Mouse (Mus musculus) embryonic facial prominence, embryonic 10.5 days (tissue): ENCODE data around the gene Mapkapk3. TPM values are rescaled to one million over a fixed set of nuclear protein-coding genes. Genes with fewer than 3 reads are reported as not detected.

ENCODE experiments used
- DNase-seq: peaks from one replicate; pipeline ENCODE4 v3.0.0-alpha.2; 2017; ENCODE audit warnings: low spot score
- H3K27ac ChIP-seq: fragments of 300-500 bp; sonication (generic); replicated peaks from 2 replicates; pipeline ENCODE4 v1.5.1; 2016; ENCODE audit warnings: mild to moderate bottlenecking
- H3K27me3 ChIP-seq: fragments of 300-500 bp; sonication (generic); replicated peaks from 2 replicates; pipeline ENCODE4 v1.6.1; 2016; ENCODE audit warnings: low read depth, mild to moderate bottlenecking; ENCODE audit not compliant: poor library complexity, severe bottlenecking
- H3K36me3 ChIP-seq: fragments of 300-500 bp; sonication (generic); replicated peaks from 2 replicates; pipeline ENCODE4 v1.6.1; 2016; ENCODE audit warnings: mild to moderate bottlenecking, moderate library complexity
- H3K4me1 ChIP-seq: fragments of 300-500 bp; sonication (generic); 2 replicates; pipeline ENCODE4 v1.6.1; 2016
- H3K4me3 ChIP-seq: fragments of 300-500 bp; sonication (generic); 2 replicates; pipeline ENCODE4 v1.5.1; 2016; ENCODE audit warnings: mild to moderate bottlenecking, moderate library complexity
- H3K9me3 ChIP-seq: fragments of 300-500 bp; sonication (generic); 2 replicates; pipeline ENCODE4 v1.6.1; 2016; ENCODE audit warnings: mild to moderate bottlenecking
- WGBS: fragments of 180-500 bp; shearing (Covaris S2); methylation state at CpG from one replicate; pipeline ENCODE4 v1.1.7; 2016; 5-methylcytosine and 5-hydroxymethylcytosine counted together
- polyA plus RNA-seq: library from polyadenylated mRNA; unstranded; fragments of >200 nt; fragmentation: Nextera tagmentation; extraction: Ambion mirVana; gene quantifications from 2 replicates; pipeline ENCODE4 v1.2.1, GENCODE M21; 2016

The Mapkapk3 gene
- polyA plus RNA-seq, 1 experiment from 2014 or later: 4.9 TPM

- DNase-seq: peak; percentile 74
- Histone ChIP-seq H3K4me3 (peak overlapping the region; percentile 42), H3K27me3 (no peaks in the 10 kb centered on the region), H3K9me3 (no peaks in the 10 kb centered on the region), H3K4me1 (peaks cover 32% of the 10 kb centered on the region), H3K36me3 (no peaks in the 10 kb centered on the region), H3K27ac (peak overlapping the region; percentile 82)
- WGBS: 18% methylated on average over 16 of the region's 16 CpGs
Measured at GRCm38 (mm10) chr9:107279378-107280321, 10.0 kb downstream of the Mapkapk3 start.

DNA sequence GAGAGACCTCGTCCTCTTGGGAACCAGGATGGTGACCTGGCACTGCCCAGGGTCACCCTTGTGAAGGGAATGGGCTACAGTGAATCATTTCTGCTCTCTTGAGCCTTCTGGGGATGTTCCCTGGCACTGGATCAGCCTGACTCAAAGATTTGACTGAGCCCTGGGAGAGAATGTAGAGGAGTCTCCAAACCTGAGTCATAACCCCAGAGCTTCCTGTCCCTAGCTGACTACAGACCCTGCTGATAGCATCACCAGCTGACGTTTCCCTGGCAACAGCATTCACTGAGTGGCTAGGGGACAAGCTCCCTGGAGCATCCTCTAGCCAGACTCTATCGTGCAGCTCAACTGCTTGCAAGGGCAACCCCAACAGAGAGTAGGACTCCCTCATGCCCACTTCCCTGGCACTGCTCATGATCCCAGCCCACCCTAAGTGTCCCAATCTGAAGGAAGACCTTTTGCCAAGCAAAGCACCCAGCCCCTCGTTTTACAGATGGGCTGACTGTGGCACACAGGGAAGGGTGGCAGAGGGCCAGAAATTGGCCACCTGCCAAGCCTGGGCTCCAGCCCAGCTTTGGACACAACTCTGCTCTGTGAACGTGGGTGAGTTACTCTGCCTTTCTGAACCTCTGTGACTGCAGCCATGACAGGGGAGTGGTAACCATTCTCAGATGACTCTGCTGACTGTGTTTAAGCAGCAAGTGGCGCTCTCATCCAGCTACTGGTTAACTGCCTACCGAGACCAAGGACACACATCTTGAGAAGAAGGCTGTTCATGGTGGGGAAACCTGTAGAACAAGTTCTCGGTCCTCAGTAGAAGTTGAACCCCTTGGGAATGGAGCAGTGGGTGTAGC is 10.9 kb downstream of the Mapkapk3 start:
- Histone ChIP-seq H3K36me3 (no peaks in the 10 kb centered on the region), H3K4me1 (peaks cover 32% of the 10 kb centered on the region), H3K4me3 (no peak overlapping the region), H3K27me3 (no peaks in the 10 kb centered on the region), H3K27ac (no peak overlapping the region; the same call in 1 of the 2 replicates), H3K9me3 (no peaks in the 10 kb centered on the region)
- DNase-seq: no peak
- WGBS: 57% methylated on average over 8 of the region's 8 CpGs

DNA sequence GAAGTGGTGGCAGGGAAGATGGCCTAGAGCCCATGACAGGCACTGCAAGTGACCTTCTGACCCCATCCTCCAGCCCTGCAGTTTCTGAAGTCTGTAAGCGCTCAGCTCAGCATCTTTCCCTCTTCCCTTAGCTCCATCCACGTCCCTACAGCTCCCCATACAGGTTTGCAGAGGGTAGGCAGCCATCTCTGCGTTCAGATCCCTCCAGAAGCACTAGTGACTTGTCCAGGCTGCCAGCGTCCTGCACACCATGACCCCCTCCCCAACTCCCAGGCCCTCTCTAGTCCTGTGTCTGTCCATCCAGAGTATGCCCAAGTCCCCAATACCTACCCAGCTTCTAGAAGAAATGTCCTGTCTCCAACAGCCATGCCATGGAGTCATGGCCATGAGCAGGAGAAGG is 11.6 kb downstream of the Mapkapk3 start:
- no peak for DNase-seq
- H3K27me3 ChIP-seq: no peaks in the 10 kb centered on the region
- H3K36me3 ChIP-seq: no peaks in the 10 kb centered on the region
- no peak overlapping the region for H3K27ac ChIP-seq
- H3K9me3 ChIP-seq: no peaks in the 10 kb centered on the region
- WGBS: 46% methylated on average over 4 of the region's 4 CpGs
- no peak overlapping the region for H3K4me3 ChIP-seq
- peaks cover 32% of the 10 kb centered on the region for H3K4me1 ChIP-seq

DNA sequence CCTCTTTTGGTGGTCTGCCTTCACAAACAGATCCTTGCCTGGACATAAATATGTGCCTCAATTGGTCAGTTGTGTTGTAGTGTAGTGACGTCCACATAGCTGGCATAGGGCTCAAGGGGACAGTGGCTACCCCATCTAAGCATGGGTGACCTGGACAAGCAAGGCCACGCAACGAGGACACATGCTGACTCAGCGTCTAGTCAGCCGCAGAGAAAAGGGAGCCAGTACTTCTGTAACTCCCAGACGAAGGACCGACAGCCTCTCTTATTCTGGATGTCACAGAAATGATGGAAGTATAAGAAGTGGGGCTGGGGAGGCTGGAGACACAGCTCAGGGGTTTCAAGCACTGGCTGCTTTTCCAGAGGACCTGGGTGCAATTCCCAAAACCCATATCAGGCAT is 12.1 kb downstream of the Mapkapk3 start:
- WGBS: 87% methylated on average over 7 of the region's 7 CpGs
- Histone ChIP-seq H3K27ac (no peak overlapping the region), H3K9me3 (no peaks in the 10 kb centered on the region), H3K36me3 (no peaks in the 10 kb centered on the region), H3K4me1 (peaks cover 32% of the 10 kb centered on the region), H3K27me3 (no peaks in the 10 kb centered on the region), H3K4me3 (no peak overlapping the region)
- no peak for DNase-seq

DNA sequence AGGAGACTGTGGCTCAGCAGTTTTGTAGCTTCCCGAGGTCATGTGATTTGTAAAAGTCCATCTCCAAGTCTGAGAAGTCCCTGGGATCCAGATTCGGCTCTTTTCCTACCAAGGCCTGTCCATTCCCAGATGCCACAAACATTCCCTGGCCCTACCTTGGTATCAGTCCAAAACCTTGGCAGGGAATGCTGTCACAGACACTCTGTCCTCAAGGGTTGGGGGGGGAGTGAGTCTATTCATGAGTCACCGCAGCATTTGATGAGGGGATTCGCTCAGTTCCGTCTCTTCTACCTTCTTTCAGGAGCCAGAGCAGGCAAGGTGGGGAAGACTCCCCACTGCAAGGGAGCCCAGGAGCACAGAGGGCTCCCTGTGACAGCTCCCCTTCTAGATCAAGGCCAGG is 14.0 kb downstream of the Mapkapk3 start:
- Histone ChIP-seq H3K4me1 (peaks cover 29% of the 10 kb centered on the region), H3K36me3 (no peaks in the 10 kb centered on the region), H3K9me3 (no peaks in the 10 kb centered on the region), H3K27me3 (0 out of 2 replicates have a peak, but pooled peaks cover 3% of the 10 kb centered on the region), H3K4me3 (no peak overlapping the region), H3K27ac (no peak overlapping the region)
- no peak for DNase-seq
- 93% methylated on average over 5 of the region's 5 CpGs for WGBS

DNA sequence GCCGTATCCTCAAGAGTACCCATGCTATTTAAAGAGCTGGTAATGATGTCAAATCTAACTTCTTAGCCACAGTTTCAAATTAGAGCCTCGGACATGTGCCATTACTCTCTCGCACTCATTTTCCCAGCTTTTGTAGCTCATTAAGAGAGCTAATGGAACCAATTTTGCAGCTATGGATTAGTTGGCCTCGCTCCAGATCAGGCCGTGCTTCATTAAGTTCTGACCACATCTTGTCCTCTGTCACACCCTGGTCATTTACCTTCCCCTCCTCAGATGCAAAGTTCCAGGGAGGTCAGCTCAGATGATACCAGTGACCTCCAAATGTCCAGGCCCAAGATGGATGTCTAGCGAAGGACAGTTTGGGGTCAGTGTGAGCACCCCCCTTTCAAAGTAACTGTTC is 14.9 kb downstream of the Mapkapk3 start:
- Histone ChIP-seq H3K36me3 (no peaks in the 10 kb centered on the region), H3K9me3 (no peaks in the 10 kb centered on the region), H3K4me1 (peaks cover 19% of the 10 kb centered on the region), H3K27me3 (0 out of 2 replicates have a peak, but pooled peaks cover 3% of the 10 kb centered on the region), H3K4me3 (no peak overlapping the region), H3K27ac (no peak overlapping the region)
- 84% methylated on average over 6 of the region's 6 CpGs for WGBS
- no peak for DNase-seq

GRCm38 (mm10) chr9:107273184-107273583 is 16.5 kb downstream of the Mapkapk3 start:
- H3K27me3 ChIP-seq: 0 out of 2 replicates have a peak, but pooled peaks cover 3% of the 10 kb centered on the region
- H3K36me3 ChIP-seq: no peaks in the 10 kb centered on the region
- no peak for DNase-seq
- H3K4me1 ChIP-seq: peaks cover 4% of the 10 kb centered on the region
- 71% methylated on average over 10 of the region's 10 CpGs for WGBS
- no peak overlapping the region for H3K4me3 ChIP-seq
- no peak overlapping the region for H3K27ac ChIP-seq
- no peaks in the 10 kb centered on the region for H3K9me3 ChIP-seq

DNA sequence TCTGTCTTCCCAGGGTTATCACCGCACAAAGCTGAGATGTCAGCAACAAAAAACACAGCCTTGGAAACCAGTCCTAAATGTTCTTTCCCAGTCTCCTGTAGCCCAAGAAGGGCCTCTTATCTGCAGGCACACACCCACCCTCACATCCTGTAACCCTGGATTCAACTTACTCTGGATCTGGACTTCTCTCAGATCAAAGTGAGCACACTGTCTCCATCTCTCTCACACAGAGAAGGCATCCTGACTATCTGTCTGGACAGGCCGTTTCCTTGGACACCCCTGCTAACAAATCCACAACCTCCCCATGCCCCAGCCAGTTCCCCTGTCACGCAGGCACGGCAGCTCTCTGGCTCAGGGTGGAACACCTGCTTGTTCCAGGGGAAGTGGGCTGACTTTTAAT is 17.4 kb downstream of the Mapkapk3 start:
- no peak overlapping the region for H3K27ac ChIP-seq

DNA sequence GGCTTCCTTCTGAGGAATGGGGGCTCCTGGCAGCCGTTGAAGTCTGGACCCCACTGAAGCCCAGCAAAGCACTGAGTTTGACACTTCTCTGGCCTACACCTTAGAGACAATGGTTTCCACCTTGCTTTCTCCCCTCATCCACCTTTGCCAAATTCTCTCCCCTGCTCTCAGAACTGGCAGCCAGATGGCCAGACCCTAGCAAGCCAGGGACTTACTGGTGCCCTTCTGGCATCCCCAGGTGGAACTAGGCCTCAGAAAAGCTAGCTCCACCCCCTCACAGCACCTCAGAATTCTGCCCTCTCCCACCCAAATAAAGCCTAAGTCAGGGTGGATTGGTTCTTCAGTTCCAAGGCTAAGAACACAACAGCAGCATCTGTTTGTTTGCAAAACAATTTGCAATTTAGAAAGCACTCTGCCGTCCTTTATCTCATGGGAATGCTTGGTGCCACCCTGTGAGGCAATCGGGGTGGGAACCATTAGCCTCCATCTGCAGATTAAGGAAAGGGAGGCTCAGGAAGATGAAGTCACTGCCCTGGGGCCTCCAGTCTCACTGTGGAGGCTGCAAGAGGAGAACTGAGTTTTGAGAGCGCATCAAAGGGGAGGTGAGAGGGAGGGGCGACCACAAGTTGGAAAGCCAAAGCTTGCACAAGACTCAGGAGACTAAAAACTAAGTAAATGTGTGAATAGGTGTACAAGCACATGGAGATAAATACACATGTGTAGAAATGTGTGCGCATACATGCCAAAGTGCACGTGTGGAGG is 18.3 kb downstream of the Mapkapk3 start:
- DNase-seq: no peak
- no peaks in the 10 kb centered on the region for H3K4me1 ChIP-seq
- 75% methylated on average over 7 of the region's 7 CpGs for WGBS
- H3K4me3 ChIP-seq: no peak overlapping the region
- no peaks in the 10 kb centered on the region for H3K9me3 ChIP-seq
- no peak overlapping the region for H3K27ac ChIP-seq
- 0 out of 2 replicates have a peak, but pooled peaks cover 3% of the 10 kb centered on the region for H3K27me3 ChIP-seq
- H3K36me3 ChIP-seq: no peaks in the 10 kb centered on the region

More for the DNA sequence above, 17.4 kb downstream of the Mapkapk3 start:
- Histone ChIP-seq H3K4me3 (no peak overlapping the region), H3K9me3 (no peaks in the 10 kb centered on the region), H3K36me3 (no peaks in the 10 kb centered on the region), H3K27me3 (0 out of 2 replicates have a peak, but pooled peaks cover 3% of the 10 kb centered on the region), H3K4me1 (no peaks in the 10 kb centered on the region)
- 82% methylated on average over 4 of the region's 4 CpGs for WGBS
- no peak for DNase-seq

DNA sequence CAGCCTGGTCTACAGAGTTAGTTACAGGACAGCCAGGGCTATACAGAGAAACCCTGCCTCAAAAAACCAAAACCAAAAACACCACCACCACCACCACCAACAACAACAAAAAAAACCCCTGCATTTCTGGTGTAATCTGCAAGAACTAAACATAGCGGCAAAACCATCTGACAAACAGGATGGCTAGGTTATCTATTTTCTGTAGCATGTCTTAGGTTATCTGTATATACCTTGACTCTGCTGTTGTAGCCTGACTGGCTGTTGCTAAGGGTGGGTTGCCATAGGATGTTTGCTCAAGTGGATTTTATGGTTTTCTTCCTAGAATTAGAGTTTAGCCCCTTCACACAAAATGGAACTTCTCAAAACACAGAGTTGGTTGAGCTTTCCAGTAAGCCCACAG is 19.9 kb downstream of the Mapkapk3 start:
- H3K36me3 ChIP-seq: no peaks in the 10 kb centered on the region
- H3K27me3 ChIP-seq: 0 out of 2 replicates have a peak, but pooled peaks cover 3% of the 10 kb centered on the region
- DNase-seq: no peak
- H3K4me1 ChIP-seq: peaks cover 8% of the 10 kb centered on the region; the same call in 1 of the 2 replicates
- WGBS: 97% methylated on average over 1 of the region's 1 CpGs
- H3K4me3 ChIP-seq: no peak overlapping the region
- H3K9me3 ChIP-seq: no peaks in the 10 kb centered on the region
- H3K27ac ChIP-seq: no peak overlapping the region

GRCm38 (mm10) chr9:107267721-107268402 is 21.8 kb downstream of the Mapkapk3 start:
- Histone ChIP-seq H3K9me3 (no peaks in the 10 kb centered on the region), H3K27me3 (0 out of 2 replicates have a peak, but pooled peaks cover 3% of the 10 kb centered on the region), H3K4me3 (no peak overlapping the region), H3K27ac (no peak overlapping the region), H3K4me1 (peaks cover 8% of the 10 kb centered on the region; the same call in 1 of the 2 replicates), H3K36me3 (no peaks in the 10 kb centered on the region)
- 58% methylated on average over 4 of the region's 4 CpGs for WGBS
- no peak for DNase-seq
